Mouse (Mus musculus): ENCODE data around the gene Mrpl54. TPM values are rescaled to one million over a fixed set of nuclear protein-coding genes. Genes with fewer than 3 reads are reported as not detected.

Mrpl54 gene
- polyA plus RNA-seq, 1 experiment: 60.1 TPM

DNA sequence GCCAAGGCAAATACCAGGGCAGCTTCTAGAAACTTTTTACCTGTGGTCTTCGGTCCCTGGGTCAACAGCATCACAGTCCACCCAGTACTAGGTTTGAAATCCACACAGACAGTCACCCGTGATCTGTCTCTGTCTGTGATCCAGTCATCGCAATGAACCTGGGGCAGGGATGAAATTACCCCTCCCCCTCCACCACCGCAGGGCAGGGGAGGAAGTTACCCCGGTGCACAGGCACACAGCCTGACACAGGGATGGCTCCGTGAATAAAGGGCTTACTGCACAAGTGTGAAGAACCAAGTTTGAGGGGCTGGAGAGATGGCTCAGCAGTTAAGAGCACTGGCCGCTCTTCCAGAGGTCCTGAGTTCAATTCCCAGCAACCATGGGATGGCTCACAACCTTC is 37.0 kb upstream of the Mrpl54 start:
- 48% methylated on average over 7 of the region's 7 CpGs for WGBS
- no peak overlapping the region for H3K4me3 ChIP-seq (replicated peaks; ENCODE audit: extremely low read depth, low read depth, low read length)
- H3K4me1 ChIP-seq (ENCODE audit: control insufficient read depth, insufficient read depth, low read length): peaks cover 38% of the 10 kb centered on the region
- no peak for DNase-seq
- TF ChIP-seq CTCF (IDR thresholded peaks at IDR 0.05; ENCODE audit: insufficient read depth, low read length) (no peak), POLR2A (IDR thresholded peaks at IDR 0.05; ENCODE audit: borderline replicate concordance, extremely low read depth, low read depth, low read length) (no peak)

DNA sequence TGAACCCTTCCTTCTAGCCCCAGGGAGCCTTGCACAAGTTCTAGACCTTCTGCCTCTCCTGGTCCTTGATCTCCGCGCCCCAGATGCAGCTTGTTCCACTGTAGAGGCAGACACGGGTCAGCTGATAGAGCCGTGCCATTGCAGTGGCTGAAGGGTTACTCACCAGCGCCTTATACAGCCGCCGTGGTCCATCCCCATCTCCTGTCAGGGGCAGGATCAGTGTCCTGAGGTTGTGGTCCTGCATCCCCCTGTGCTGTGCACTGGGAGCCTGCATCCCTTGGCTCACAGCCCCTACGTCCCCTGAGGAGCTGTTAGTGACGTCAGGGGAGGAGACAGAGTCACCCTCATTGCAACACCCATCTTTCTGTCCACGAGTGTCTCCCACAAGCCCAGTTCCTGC is 36.5 kb upstream of the Mrpl54 start:
- Histone ChIP-seq H3K4me3 (replicated peaks; ENCODE audit: extremely low read depth, low read depth, low read length) (no peak overlapping the region), H3K4me1 (ENCODE audit: control insufficient read depth, insufficient read depth, low read length) (peaks cover 41% of the 10 kb centered on the region)
- WGBS: 33% methylated on average over 10 of the region's 10 CpGs
- TF ChIP-seq POLR2A (IDR thresholded peaks at IDR 0.05; ENCODE audit: borderline replicate concordance, extremely low read depth, low read depth, low read length) (no peak), CTCF (IDR thresholded peaks at IDR 0.05; ENCODE audit: insufficient read depth, low read length) (no peak)
- no peak for DNase-seq

DNA sequence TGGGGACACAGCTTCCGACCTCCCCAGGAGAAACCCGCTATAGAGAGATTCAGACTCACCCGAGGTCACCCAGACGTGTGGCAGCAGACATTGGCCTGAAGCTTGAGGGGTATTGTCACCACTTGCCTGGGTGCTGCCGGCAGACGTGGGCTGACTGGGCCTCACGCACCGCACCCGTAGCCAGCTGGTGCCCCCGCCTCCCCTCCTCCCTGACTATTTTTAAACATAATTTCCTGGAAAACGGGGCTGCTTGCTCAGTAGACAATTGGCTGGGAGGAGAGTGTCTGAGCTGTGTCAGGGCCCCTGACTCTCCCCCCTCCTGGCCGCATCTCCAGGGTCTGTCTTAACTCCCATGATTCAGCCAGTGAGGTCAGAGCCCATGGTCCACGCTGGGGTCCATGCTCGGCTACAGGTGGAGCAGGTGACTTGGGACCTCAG is 36.1 kb upstream of the Mrpl54 start:
- no peak for TF ChIP-seq POLR2A (IDR thresholded peaks at IDR 0.05; ENCODE audit: borderline replicate concordance, extremely low read depth, low read depth, low read length)
- TF ChIP-seq CTCF (IDR thresholded peaks at IDR 0.05; ENCODE audit: insufficient read depth, low read length): no peak
- DNase-seq: no peak
- H3K4me1 ChIP-seq (ENCODE audit: control insufficient read depth, insufficient read depth, low read length): peaks cover 43% of the 10 kb centered on the region
- WGBS: 17% methylated on average over 14 of the region's 14 CpGs
- no peak overlapping the region for H3K4me3 ChIP-seq (replicated peaks; ENCODE audit: extremely low read depth, low read depth, low read length)

DNA sequence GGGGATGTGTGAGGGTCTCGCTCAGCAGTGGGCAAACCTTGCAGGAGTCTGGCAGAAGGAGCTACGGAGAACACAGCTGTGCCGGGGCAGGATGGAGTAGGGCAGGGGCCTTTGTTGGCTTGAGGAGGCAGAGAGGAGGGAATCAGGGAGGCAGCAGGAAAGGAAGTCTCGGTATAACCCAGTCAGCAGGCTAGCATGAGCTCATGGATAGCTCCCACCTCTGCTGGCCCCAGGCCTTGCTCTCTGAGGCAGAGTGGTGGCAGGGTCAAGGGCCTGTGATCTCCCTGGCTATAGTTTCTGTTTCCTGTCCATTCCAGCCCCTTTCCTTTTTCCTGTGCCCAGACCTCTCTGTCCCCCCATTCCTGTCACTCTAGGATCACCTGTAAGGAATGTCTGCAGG is 35.6 kb upstream of the Mrpl54 start:
- DNase-seq: no peak
- WGBS: 31% methylated on average over 4 of the region's 4 CpGs
- TF ChIP-seq POLR2A (IDR thresholded peaks at IDR 0.05; ENCODE audit: borderline replicate concordance, extremely low read depth, low read depth, low read length): no peak
- no peak for TF ChIP-seq CTCF (IDR thresholded peaks at IDR 0.05; ENCODE audit: insufficient read depth, low read length)
- Histone ChIP-seq H3K4me3 (replicated peaks; ENCODE audit: extremely low read depth, low read depth, low read length) (no peak overlapping the region), H3K4me1 (ENCODE audit: control insufficient read depth, insufficient read depth, low read length) (peaks cover 48% of the 10 kb centered on the region)

DNA sequence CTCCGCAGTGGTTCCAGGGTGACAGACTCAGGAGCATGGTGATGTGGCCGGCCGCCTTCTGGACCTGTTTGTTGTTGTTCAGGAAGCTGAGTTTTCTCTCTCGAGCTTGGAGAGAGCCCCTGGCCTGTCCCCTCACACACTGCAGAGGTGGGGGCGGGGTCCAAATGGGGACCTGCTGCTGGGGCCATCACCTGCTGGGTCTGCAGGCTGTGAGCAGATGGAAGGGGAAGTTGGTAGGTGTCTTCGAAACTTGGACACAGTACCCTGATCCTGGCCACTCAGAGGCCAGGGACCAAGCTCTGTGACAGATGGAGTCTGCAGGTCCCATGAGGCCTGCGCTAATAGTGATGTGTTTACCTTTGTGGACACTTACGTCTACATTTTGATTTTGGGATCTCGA is 34.6 kb upstream of the Mrpl54 start:
- WGBS: 70% methylated on average over 9 of the region's 9 CpGs
- peaks cover 50% of the 10 kb centered on the region for H3K4me1 ChIP-seq (ENCODE audit: control insufficient read depth, insufficient read depth, low read length)

DNA sequence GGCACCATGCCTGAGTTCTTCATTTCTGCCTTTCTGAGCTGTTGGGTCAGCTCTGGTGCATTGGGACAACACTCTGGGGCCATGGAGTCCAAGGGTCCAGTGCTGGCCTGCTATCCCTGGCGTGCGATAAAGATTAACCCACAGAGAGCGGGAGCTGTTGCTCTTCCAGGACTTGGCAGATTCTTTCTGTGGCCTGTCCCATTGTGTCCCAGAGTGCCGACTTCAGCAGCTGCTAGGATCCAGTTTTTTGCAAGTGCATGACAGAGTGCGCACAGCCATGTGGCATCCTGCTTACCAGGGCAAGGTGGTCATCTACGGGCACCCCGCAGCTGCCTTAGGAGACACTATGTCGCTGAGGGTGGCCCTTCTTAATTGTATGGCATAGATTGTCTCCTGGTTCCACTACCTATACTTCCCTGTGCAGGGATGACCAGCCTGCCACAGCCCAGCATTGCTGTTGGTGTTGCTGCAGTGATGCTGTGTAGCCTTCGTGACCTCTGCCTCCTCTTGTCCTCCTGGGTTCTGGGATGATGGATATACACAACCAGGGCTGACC is 33.7 kb upstream of the Mrpl54 start:
- no peak overlapping the region for H3K4me3 ChIP-seq (replicated peaks; ENCODE audit: extremely low read depth, low read depth, low read length)
- WGBS: 80% methylated on average over 9 of the region's 9 CpGs
- TF ChIP-seq CTCF (IDR thresholded peaks at IDR 0.05; ENCODE audit: insufficient read depth, low read length) (no peak), POLR2A (IDR thresholded peaks at IDR 0.05; ENCODE audit: borderline replicate concordance, extremely low read depth, low read depth, low read length) (no peak)
- DNase-seq: no peak
- H3K4me1 ChIP-seq (ENCODE audit: control insufficient read depth, insufficient read depth, low read length): peaks cover 50% of the 10 kb centered on the region

More for the DNA sequence above, 34.6 kb upstream of the Mrpl54 start:
- DNase-seq: no peak
- H3K4me3 ChIP-seq (replicated peaks; ENCODE audit: extremely low read depth, low read depth, low read length): no peak overlapping the region
- TF ChIP-seq POLR2A (IDR thresholded peaks at IDR 0.05; ENCODE audit: borderline replicate concordance, extremely low read depth, low read depth, low read length): no peak
- TF ChIP-seq CTCF (IDR thresholded peaks at IDR 0.05; ENCODE audit: insufficient read depth, low read length): no peak

DNA sequence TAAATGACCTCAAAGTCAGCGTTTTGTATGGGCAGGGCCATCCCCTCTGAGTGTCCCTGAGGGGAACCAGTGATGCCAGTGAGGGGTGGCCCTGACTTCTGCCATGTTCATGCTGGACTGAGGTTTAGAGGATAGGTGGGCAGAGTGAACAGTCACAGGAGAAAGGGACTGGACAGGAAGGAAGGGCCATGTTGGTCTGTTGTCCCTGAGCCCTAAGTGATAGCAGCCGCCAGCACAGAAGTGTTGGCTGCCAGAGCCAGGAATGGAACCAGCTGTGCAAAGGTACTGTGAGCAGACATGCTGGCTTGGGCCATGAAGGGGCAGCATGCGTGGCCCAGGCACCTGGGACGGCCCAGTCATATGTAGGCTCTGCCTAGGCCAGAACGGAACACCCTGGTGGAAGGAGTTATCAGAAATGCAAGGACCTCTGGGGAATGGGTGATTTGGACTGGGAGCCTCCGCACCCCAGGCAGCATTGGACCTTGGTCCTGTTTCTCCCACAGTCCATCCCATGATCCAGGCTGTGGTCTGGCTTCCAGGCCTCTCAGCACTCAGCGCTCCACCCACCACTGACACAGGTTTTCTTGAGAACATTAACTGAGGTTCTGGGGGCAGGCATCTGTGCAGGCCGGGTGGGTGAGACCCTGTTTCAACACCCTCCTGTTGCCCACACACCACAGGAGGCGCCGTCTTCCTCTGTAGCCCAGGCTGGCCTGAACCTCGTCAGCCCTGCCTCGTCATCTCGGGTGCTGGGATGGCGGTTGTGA is 33.0 kb upstream of the Mrpl54 start:
- Histone ChIP-seq H3K4me1 (ENCODE audit: control insufficient read depth, insufficient read depth, low read length) (peaks cover 52% of the 10 kb centered on the region), H3K4me3 (replicated peaks; ENCODE audit: extremely low read depth, low read depth, low read length) (no peak overlapping the region)
- 75% methylated on average over 14 of the region's 14 CpGs for WGBS
- DNase-seq: no peak
- no peak for TF ChIP-seq CTCF (IDR thresholded peaks at IDR 0.05; ENCODE audit: insufficient read depth, low read length)
- TF ChIP-seq POLR2A (IDR thresholded peaks at IDR 0.05; ENCODE audit: borderline replicate concordance, extremely low read depth, low read depth, low read length): no peak

DNA sequence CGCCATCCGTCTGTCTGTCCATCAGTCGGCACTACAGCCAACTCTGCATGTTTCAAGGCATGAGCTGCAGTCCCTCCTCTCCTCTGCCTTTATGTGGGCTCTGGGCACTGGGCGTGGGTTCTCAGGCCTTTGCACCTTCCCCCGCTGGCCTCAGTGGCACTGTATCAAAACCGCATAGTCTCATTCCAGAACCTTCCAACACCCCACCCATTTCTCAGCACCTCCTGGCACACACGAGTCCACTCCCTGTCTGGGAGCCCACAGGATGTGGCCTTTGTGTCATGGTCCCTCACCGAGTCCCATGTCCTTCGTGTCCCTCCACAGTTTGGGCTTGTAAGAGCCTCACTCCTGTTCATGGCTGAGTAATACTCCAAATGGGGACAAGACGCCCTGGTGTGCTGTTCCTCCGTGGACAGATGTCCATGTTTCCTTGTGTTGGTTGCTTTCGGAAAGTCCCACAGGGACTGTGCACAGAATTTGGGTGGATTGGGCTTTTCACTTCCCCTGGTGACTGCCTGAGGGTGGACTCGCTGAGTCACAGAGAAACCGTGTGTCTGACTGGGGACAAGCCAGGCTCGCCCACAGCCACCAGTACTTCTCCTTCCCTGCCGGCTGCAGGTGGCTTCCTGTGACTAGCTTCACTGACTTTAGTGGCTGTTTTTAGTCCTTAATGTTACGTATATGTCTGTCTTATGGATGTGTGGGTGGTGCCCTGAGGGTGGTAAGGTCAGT is 31.8 kb upstream of the Mrpl54 start:
- Histone ChIP-seq H3K4me3 (replicated peaks; ENCODE audit: extremely low read depth, low read depth, low read length) (peak overlapping the region; percentile 9), H3K4me1 (ENCODE audit: control insufficient read depth, insufficient read depth, low read length) (peaks cover 51% of the 10 kb centered on the region)
- TF ChIP-seq POLR2A (IDR thresholded peaks at IDR 0.05; ENCODE audit: borderline replicate concordance, extremely low read depth, low read depth, low read length) (no peak), CTCF (IDR thresholded peaks at IDR 0.05; ENCODE audit: insufficient read depth, low read length) (no peak)
- DNase-seq: no peak
- 65% methylated on average over 17 of the region's 17 CpGs for WGBS

DNA sequence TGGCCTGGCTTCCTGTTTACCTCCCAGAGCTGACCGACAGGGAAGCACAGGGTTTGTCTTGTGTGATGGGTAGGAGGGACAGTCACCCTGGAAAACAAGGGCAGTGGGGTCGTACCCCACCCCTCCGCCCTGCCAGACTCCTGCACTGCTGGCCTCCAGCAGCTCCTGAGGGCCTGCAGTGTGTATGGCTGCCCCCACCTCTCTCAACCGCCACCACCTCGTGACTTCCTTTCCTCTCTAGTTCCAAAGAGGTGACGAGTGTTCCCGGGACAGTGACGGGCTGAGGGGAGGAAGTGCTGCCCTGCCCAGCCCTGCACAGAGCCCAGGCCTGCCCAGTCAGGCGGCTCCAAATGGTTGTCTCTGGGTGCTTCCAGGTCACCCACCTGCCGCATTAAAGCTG is 31.1 kb upstream of the Mrpl54 start:
- no peak for TF ChIP-seq CTCF (IDR thresholded peaks at IDR 0.05; ENCODE audit: insufficient read depth, low read length)
- TF ChIP-seq POLR2A (IDR thresholded peaks at IDR 0.05; ENCODE audit: borderline replicate concordance, extremely low read depth, low read depth, low read length): peak; percentile 64; the same call in 1 of the 2 replicates
- Histone ChIP-seq H3K4me3 (replicated peaks; ENCODE audit: extremely low read depth, low read depth, low read length) (peak overlapping the region; percentile 17), H3K4me1 (ENCODE audit: control insufficient read depth, insufficient read depth, low read length) (peaks cover 46% of the 10 kb centered on the region)
- WGBS: 22% methylated on average over 8 of the region's 10 CpGs
- DNase-seq: no peak

Data from lung, adult 2 months (tissue).